Mouse (Mus musculus) G1E (cell line): ENCODE data around the gene A630001G21Rik. TPM values are rescaled to one million over a fixed set of nuclear protein-coding genes. Genes with fewer than 3 reads are reported as not detected.

Experiments used
- ATAC-seq: 2 replicates; pipeline ENCODE4 v1.8.0; 2016; ENCODE audit warnings: mild to moderate bottlenecking; ENCODE audit not compliant: insufficient number of reproducible peaks, poor library complexity, low FRiP score, severe bottlenecking; ENCODE audit errors: extremely low read depth
- DNase-seq: peaks from one replicate; pipeline ENCODE4 v3.0.0; 2012; ENCODE audit warnings: low spot score
- H3K27me3 ChIP-seq: 2 replicates; pipeline ENCODE4 v1.6.1; 2012; ENCODE audit warnings: mild to moderate bottlenecking, low read length, inconsistent platforms; ENCODE audit not compliant: insufficient read depth
- H3K36me3 ChIP-seq: replicated peaks from 2 replicates; pipeline ENCODE3; 2012; ENCODE audit warnings: mild to moderate bottlenecking, inconsistent platforms
- H3K4me1 ChIP-seq: 2 replicates; pipeline ENCODE4 v1.6.1; 2012; ENCODE audit warnings: low read depth, low read length, inconsistent platforms, mixed read lengths; ENCODE audit not compliant: insufficient read depth
- H3K4me3 ChIP-seq: 2 replicates; pipeline ENCODE4 v1.5.1; 2012; ENCODE audit warnings: low read depth, mild to moderate bottlenecking, inconsistent platforms, low read length, moderate library complexity, mixed read lengths
- H3K9me3 ChIP-seq: replicated peaks from 2 replicates; pipeline ENCODE4 v1.6.1; 2012; ENCODE audit warnings: inconsistent platforms
- CTCF ChIP-seq: IDR thresholded peaks from 2 replicates; pipeline ENCODE4 v1.5.1; 2012; ENCODE audit warnings: low read depth, low read length, inconsistent platforms, mixed read lengths
- GATA1 ChIP-seq: IDR thresholded peaks from 2 replicates; pipeline ENCODE4 v1.6.1; 2012; ENCODE audit warnings: borderline replicate concordance, low read length, inconsistent platforms, mixed read lengths
- GATA2 ChIP-seq: IDR thresholded peaks from 2 replicates; pipeline ENCODE4 v1.6.1; 2012; ENCODE audit warnings: low read depth, low read length, inconsistent platforms, borderline replicate concordance
- POLR2AphosphoS5 ChIP-seq: IDR thresholded peaks from 2 replicates; pipeline ENCODE4 v1.6.1; 2012; ENCODE audit warnings: low read depth, low read length, inconsistent platforms; ENCODE audit not compliant: insufficient replicate concordance
- TAL1 ChIP-seq: conservative IDR thresholded peaks from 2 replicates; pipeline ENCODE4 v1.6.1; 2012; ENCODE audit warnings: low read depth, low read length, inconsistent platforms, mixed read lengths
- polyA plus RNA-seq: library from polyadenylated mRNA; stranded (reverse); fragments of >175 nt; gene quantifications from 2 replicates; pipeline ENCODE4 v1.2.3, GENCODE M21; 2012
- total RNA-seq, 2 experiments: library from RNA; stranded (forward) in 1 of 2; stranded (reverse) in 1 of 2; fragments of 200-1000 nt in 1 of 2; fragments of >200 nt in 1 of 2; fragmentation: Nextera tagmentation in 1 of 2; gene quantifications; 2 replicates each; pipeline ENCODE4 v1.2.3; 2014 to 2017

A630001G21Rik gene
- total and polyA plus RNA-seq, 3 experiments: 0.16 TPM; not detected in 2

DNA sequence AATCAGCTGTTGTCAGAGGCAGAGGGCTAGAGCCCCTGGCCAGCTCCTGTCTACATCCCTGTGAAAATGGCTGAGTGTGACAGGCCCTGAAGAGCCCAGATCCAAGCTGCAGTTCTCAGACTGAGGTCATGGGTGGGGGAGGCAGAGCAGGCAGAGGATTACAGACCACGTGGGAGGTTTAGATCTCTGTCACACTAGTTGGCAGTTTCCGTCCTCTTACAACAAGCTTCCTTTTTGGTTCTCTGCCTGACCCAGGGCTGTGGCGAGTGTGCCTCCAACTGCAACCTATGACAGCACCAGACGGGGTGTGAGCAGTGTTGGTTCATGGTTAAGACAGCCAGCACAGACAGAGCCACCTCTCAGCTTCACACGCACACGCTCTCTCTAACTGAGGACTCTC, 26.9 kb downstream of the A630001G21Rik start:
- Histone ChIP-seq H3K9me3 (peaks cover 29% of the 10 kb centered on the region), H3K36me3 (no peaks in the 10 kb centered on the region), H3K4me3 (no peak overlapping the region), H3K4me1 (no peaks in the 10 kb centered on the region), H3K27me3 (no peaks in the 10 kb centered on the region)
- no peak for DNase-seq
- TF ChIP-seq CTCF (no peak), GATA1 (no peak), TAL1 (no peak), GATA2 (no peak), POLR2AphosphoS5 (no peak)
- ATAC-seq: no peak

DNA sequence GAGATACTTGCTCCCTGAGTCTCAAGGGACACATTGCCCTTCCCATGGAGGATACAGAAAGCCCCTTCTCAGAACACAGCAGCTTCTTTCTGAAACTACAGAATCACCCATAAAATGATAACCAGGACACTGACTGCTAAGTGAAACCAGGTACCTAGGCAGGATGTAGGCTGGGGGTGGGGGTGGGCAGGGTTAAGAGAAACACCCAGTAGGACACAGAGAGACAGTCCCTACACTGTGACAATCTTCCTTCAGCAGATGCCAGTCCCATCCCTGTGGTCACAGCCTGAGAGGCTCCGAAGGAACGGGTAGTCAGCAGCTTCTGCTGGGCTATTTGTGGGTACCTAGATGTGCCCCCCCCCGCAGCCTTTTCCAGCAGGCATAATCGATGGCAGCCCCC, 27.8 kb downstream of the A630001G21Rik start:
- Histone ChIP-seq H3K36me3 (no peaks in the 10 kb centered on the region), H3K4me1 (no peaks in the 10 kb centered on the region), H3K9me3 (peaks cover 29% of the 10 kb centered on the region), H3K4me3 (no peak overlapping the region), H3K27me3 (no peaks in the 10 kb centered on the region)
- DNase-seq (no peak), ATAC-seq (no peak)
- TF ChIP-seq POLR2AphosphoS5: no peak
- TF ChIP-seq GATA1: no peak
- TF ChIP-seq GATA2: no peak
- no peak for TF ChIP-seq TAL1
- TF ChIP-seq CTCF: no peak

DNA sequence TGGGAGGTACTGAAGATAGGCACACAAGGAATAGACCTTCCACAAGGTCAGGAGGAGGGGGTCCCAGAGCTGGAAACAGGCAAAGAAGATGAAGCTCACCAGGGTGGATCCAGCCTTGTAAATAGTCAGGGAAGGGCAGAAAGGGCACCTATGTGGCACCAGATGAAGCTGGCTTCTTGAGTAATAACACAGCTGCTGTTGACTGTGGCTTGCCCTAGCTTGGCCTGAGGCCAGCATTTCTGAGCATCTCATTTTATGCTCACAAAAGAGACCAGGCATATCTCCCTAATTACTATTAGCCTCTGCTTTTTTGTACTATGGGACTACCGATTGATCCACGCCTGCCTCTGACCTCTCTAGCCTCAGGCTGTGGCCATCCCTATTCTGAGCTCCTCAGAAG, 28.6 kb downstream of the A630001G21Rik start:
- Histone ChIP-seq H3K27me3 (no peaks in the 10 kb centered on the region), H3K9me3 (peaks cover 29% of the 10 kb centered on the region), H3K36me3 (no peaks in the 10 kb centered on the region), H3K4me1 (no peaks in the 10 kb centered on the region), H3K4me3 (no peak overlapping the region)
- TF ChIP-seq CTCF: no peak
- TF ChIP-seq TAL1: no peak
- TF ChIP-seq POLR2AphosphoS5: no peak
- DNase-seq (no peak), ATAC-seq (no peak)

DNA sequence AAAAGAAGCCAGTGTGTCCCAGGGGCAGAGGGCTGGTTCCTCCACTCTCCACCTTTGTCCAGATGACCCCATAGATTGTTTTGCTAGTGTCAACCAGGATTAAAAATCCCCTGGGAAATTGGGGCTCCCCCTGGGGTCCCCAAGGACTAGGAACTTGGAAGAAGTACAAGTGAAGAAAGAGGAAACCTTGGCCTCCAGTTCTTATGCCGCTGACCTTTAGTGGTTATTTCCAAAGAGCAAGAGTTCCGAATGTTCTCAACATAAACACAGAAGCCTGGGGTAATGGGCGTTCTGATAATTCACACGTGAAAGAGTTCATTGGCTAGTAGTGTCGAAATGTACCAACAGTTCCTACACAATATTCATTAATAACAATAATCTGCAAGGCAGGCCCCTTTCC, 31.9 kb downstream of the A630001G21Rik start:
- Histone ChIP-seq H3K9me3 (peaks cover 22% of the 10 kb centered on the region), H3K4me1 (no peaks in the 10 kb centered on the region), H3K4me3 (no peak overlapping the region), H3K27me3 (no peaks in the 10 kb centered on the region), H3K36me3 (no peaks in the 10 kb centered on the region)
- DNase-seq: no peak
- ATAC-seq: no peak
- TF ChIP-seq GATA2 (no peak), CTCF (no peak), POLR2AphosphoS5 (no peak), GATA1 (no peak), TAL1 (no peak)

DNA sequence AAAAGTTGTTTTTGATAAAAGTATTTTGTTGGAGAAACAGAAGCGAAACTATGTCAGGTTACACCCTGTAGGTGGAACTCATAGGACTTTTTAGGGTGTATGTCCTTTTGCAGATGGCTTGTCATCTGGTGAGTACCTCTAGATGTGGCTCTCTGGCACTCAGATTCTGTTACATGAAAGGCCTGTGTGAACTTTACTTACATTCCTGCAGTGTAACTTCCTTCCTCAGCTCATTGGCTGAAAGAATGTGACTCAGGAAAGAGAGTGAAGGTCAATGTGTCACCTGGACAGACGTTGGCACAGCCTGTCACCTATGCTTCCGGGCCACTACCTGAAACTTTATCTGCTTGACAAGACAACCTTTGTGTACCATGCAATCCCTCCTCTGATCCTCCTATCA, 33.9 kb downstream of the A630001G21Rik start:
- DNase-seq (no peak), ATAC-seq (no peak)
- H3K36me3 ChIP-seq: no peaks in the 10 kb centered on the region
- H3K4me1 ChIP-seq: no peaks in the 10 kb centered on the region
- peaks cover 8% of the 10 kb centered on the region; the same call in 1 of the 2 replicates for H3K9me3 ChIP-seq
- H3K4me3 ChIP-seq: no peak overlapping the region
- no peaks in the 10 kb centered on the region for H3K27me3 ChIP-seq
- TF ChIP-seq CTCF (no peak), GATA1 (no peak), GATA2 (no peak), TAL1 (no peak), POLR2AphosphoS5 (no peak)

DNA sequence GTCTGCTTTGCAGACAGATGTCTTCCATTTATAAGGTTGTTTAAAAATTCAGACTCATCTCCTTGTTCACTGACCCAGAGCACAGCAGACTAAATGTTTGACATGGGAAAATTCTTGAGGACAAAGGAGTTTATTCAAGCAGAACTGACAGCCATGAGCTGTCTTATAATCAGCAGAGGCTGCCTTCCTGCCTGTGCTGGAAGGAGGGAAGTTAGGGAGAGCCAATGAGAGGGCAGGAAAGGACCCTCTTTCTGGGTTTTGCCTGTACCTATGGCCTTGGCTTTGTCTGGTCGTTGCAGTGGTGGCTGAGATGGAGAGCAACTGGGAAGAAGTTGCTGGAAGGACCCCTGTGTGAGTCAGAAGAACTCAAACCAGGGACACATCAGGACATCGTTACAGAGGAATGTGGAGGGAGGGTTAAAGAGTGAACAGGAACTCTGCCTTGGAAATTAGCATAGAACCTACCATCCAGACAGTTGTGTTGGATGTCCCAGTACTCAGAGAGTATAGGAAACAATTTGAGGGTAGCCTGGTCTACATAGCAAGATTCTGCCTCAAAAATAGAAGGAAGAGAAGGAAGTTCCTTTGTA, 35.4 kb downstream of the A630001G21Rik start:
- ATAC-seq (no peak), DNase-seq (no peak)
- H3K4me3 ChIP-seq: no peak overlapping the region
- H3K27me3 ChIP-seq: no peaks in the 10 kb centered on the region
- no peak for TF ChIP-seq TAL1
- TF ChIP-seq GATA2: no peak
- no peak for TF ChIP-seq GATA1
- no peaks in the 10 kb centered on the region for H3K4me1 ChIP-seq
- no peaks in the 10 kb centered on the region; the same call in 1 of the 2 replicates for H3K9me3 ChIP-seq
- H3K36me3 ChIP-seq: no peaks in the 10 kb centered on the region

DNA sequence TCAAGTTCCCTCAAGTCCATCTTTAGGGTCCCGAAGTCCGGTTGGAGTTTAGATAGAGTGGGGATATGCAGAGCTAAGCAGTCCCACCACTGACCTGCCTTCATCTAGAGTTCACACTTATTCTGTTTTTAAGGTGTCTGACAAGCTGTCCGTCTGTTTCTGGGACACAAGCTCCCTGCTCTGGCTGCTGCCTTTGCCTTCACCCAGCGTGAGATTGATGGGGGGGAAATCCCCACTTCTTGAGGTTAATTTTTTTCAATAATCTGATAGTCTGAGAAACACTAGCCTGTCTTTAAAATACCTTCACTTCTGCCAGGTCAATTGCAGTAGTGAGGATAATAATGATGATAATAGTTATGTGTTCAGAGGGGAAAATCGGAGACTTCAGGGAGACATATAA, 36.1 kb downstream of the A630001G21Rik start:
- TF ChIP-seq TAL1 (no peak), GATA2 (no peak), GATA1 (no peak), POLR2AphosphoS5 (no peak), CTCF (no peak)
- DNase-seq: no peak
- no peak for ATAC-seq
- Histone ChIP-seq H3K27me3 (no peaks in the 10 kb centered on the region), H3K4me1 (no peaks in the 10 kb centered on the region), H3K4me3 (no peak overlapping the region), H3K9me3 (no peaks in the 10 kb centered on the region; the same call in 1 of the 2 replicates), H3K36me3 (no peaks in the 10 kb centered on the region)
